Mouse (Mus musculus) adrenal gland, adult 2 months (tissue): ENCODE measurements at regions not wholly inside any gene's neighbourhood (a gene's known extent, or its start where the extent isn't known, plus 50 kb on each side); places are given as distances from the start of the nearest gene placed in this dataset.

Experiments
- DNase-seq: peaks from one replicate; pipeline ENCODE4 v3.0.0; 2021

- DNase-seq, result no peak
Observed at GRCm38 (mm10) chr2:117731253-117731652, 380.4 kb upstream of the Thbs1 start.

- no peak for DNase-seq
Observed at GRCm38 (mm10) chr2:117742413-117742812, 369.3 kb upstream of the Thbs1 start.

GRCm38 (mm10) chr2:117743901-117744300 lies 367.8 kb upstream of the Thbs1 start:
- no peak for DNase-seq

- DNase-seq, result peak; percentile 11
Observed at GRCm38 (mm10) chr2:117745767-117746166, 365.9 kb upstream of the Thbs1 start.

- DNase-seq, result no peak
Observed at GRCm38 (mm10) chr2:117747136-117747535, 364.5 kb upstream of the Thbs1 start.

- DNase-seq, result peak; percentile 92
Observed at GRCm38 (mm10) chr2:117748892-117749291, 362.8 kb upstream of the Thbs1 start.

- DNase-seq, result no peak
Observed at GRCm38 (mm10) chr2:117759491-117760013, 352.1 kb upstream of the Thbs1 start.

- DNase-seq, result no peak
Observed at GRCm38 (mm10) chr2:117763631-117764030, 348.0 kb upstream of the Thbs1 start.

- DNase-seq, result no peak
Observed at GRCm38 (mm10) chr2:117765572-117765971, 346.1 kb upstream of the Thbs1 start.

GRCm38 (mm10) chr2:117766450-117766849 lies 345.2 kb upstream of the Thbs1 start:
- DNase-seq, result no peak

GRCm38 (mm10) chr2:117769402-117770114 lies 342.1 kb upstream of the Thbs1 start:
- no peak for DNase-seq

- no peak for DNase-seq
Observed at GRCm38 (mm10) chr2:117770115-117770485, 341.6 kb upstream of the Thbs1 start.

GRCm38 (mm10) chr2:117780287-117780686 lies 331.4 kb upstream of the Thbs1 start:
- DNase-seq, result peak; percentile 21

- DNase-seq, result peak; percentile 6
Observed at GRCm38 (mm10) chr2:117780816-117781215, 330.9 kb upstream of the Thbs1 start.

GRCm38 (mm10) chr2:117787321-117787720 lies 324.4 kb upstream of the Thbs1 start:
- no peak for DNase-seq

GRCm38 (mm10) chr2:117794285-117794684 lies 317.4 kb upstream of the Thbs1 start:
- no peak for DNase-seq

- no peak for DNase-seq
Observed at GRCm38 (mm10) chr2:117801946-117802600, 309.6 kb upstream of the Thbs1 start.

GRCm38 (mm10) chr2:117802686-117803085 lies 309.0 kb upstream of the Thbs1 start:
- DNase-seq, result peak; percentile 32

GRCm38 (mm10) chr2:117804686-117805085 lies 307.0 kb upstream of the Thbs1 start:
- no peak for DNase-seq

- no peak for DNase-seq
Observed at GRCm38 (mm10) chr2:117807121-117807520, 304.6 kb upstream of the Thbs1 start.

GRCm38 (mm10) chr2:117811506-117811905 lies 300.2 kb upstream of the Thbs1 start:
- DNase-seq, result no peak

- DNase-seq, result no peak
Observed at GRCm38 (mm10) chr2:117811931-117812330, 299.7 kb upstream of the Thbs1 start.

GRCm38 (mm10) chr2:117819701-117820225 lies 291.9 kb upstream of the Thbs1 start:
- DNase-seq, result no peak
